Mouse (Mus musculus): ENCODE measurements around the gene Magi3. TPM values are rescaled to one million over a fixed set of nuclear protein-coding genes. Genes with fewer than 3 reads are reported as not detected.

Gene Magi3
- total RNA-seq, 4 experiments from 2014 or later: 29.5 to 35.8 (median 33.2) TPM

- DNase-seq (ENCODE audit: low spot score in 2 of 2): no peak
Measured at GRCm38 (mm10) chr3:104189823-104190222, 30.4 kb downstream of the Magi3 start.

GRCm38 (mm10) chr3:104189234-104189633 lies 30.9 kb downstream of the Magi3 start:
- no peak for DNase-seq (ENCODE audit: low spot score in 2 of 2)

GRCm38 (mm10) chr3:104184270-104184669 lies 35.9 kb downstream of the Magi3 start:
- DNase-seq (ENCODE audit: low spot score in 2 of 2): no peak

GRCm38 (mm10) chr3:104183656-104184055 lies 36.5 kb downstream of the Magi3 start:
- no peak for DNase-seq (ENCODE audit: low spot score in 2 of 2)

GRCm38 (mm10) chr3:104182711-104183110 lies 37.5 kb downstream of the Magi3 start:
- no peak for DNase-seq (ENCODE audit: low spot score in 2 of 2)

GRCm38 (mm10) chr3:104161347-104161746 lies 58.8 kb downstream of the Magi3 start:
- DNase-seq (ENCODE audit: low spot score in 2 of 2): no peak

GRCm38 (mm10) chr3:104160603-104161002 lies 59.6 kb downstream of the Magi3 start:
- DNase-seq (ENCODE audit: low spot score in 2 of 2): no peak

GRCm38 (mm10) chr3:104150146-104150545 lies 70.0 kb downstream of the Magi3 start:
- DNase-seq (ENCODE audit: low spot score in 2 of 2): no peak

- DNase-seq (ENCODE audit: low spot score in 2 of 2): no peak
Measured at GRCm38 (mm10) chr3:104142376-104142775, 77.8 kb downstream of the Magi3 start.

GRCm38 (mm10) chr3:104138953-104139450 lies 81.2 kb downstream of the Magi3 start:
- no peak for DNase-seq (ENCODE audit: low spot score in 2 of 2)

- DNase-seq (ENCODE audit: low spot score in 2 of 2): no peak
Measured at GRCm38 (mm10) chr3:104125628-104126027, 94.5 kb downstream of the Magi3 start.

- no peak for DNase-seq (ENCODE audit: low spot score in 2 of 2)
Measured at GRCm38 (mm10) chr3:104123846-104124245, 96.3 kb downstream of the Magi3 start.

GRCm38 (mm10) chr3:104109478-104109877 lies 110.7 kb downstream of the Magi3 start:
- DNase-seq (ENCODE audit: low spot score in 2 of 2): no peak

GRCm38 (mm10) chr3:104104942-104105341 lies 115.2 kb downstream of the Magi3 start:
- peak; percentile 13 to 19 for DNase-seq (ENCODE audit: low spot score in 2 of 2)

GRCm38 (mm10) chr3:104101721-104102120 lies 118.5 kb downstream of the Magi3 start:
- no peak for DNase-seq (ENCODE audit: low spot score in 2 of 2)

- DNase-seq (ENCODE audit: low spot score in 2 of 2): no peak
Measured at GRCm38 (mm10) chr3:104101249-104101648, 118.9 kb downstream of the Magi3 start.

GRCm38 (mm10) chr3:104095936-104096335 lies 124.2 kb downstream of the Magi3 start:
- no peak for DNase-seq (ENCODE audit: low spot score in 2 of 2)

GRCm38 (mm10) chr3:104094646-104095045 lies 125.5 kb downstream of the Magi3 start:
- no peak for DNase-seq (ENCODE audit: low spot score in 2 of 2)

- DNase-seq (ENCODE audit: low spot score in 2 of 2): no peak
Measured at GRCm38 (mm10) chr3:104092759-104093158, 127.4 kb downstream of the Magi3 start.

- DNase-seq (ENCODE audit: low spot score in 2 of 2): no peak
Measured at GRCm38 (mm10) chr3:104082031-104082430, 138.1 kb downstream of the Magi3 start.

GRCm38 (mm10) chr3:104078725-104079124 lies 141.4 kb downstream of the Magi3 start:
- no peak for DNase-seq (ENCODE audit: low spot score in 2 of 2)

- DNase-seq (ENCODE audit: low spot score in 2 of 2): no peak
Measured at GRCm38 (mm10) chr3:104069395-104069794, 150.8 kb downstream of the Magi3 start.

GRCm38 (mm10) chr3:104059001-104059622 lies 161.1 kb downstream of the Magi3 start:
- peak; percentile 60 to 63 for DNase-seq (ENCODE audit: low spot score in 2 of 2)
